8 mouse cellular contexts compared by ENCODE assay signal in the genomic region with DNA sequence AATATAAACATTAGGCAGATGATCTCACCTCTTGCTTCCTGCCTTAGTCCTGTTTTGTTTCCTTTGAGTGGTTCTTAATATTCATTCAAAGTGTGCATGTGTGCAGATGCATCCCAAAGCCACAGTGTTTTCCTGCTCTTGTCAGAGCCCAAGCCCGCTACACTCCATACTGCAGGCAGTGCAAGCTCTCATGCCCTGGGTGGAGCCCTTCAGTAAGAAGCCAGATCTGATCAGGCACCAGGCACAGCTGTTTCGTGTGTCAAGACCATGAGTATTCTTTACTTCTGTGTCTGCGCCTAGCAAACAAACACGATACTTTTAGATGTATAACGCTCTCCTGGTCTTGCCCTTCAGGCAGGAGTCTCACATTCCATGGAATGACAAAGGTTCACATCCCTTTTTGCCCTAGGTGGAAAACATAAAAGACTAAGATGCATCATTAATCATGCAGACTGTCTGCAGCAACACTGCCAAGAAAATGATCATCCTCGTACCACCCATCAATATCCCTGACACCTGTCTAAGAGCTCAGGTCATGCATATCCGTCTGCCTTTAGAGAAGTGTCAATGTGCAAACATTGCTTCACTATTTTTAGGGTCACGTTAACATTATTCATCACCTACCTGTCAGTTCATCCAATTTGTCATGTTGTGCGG.
A peak's percentile ranks its signal among the peaks of the same experiment; 100 is the strongest.
DNase-seq lines count a peak whose midpoint lies in the region; ATAC-seq and TF ChIP-seq lines count a peak whose summit lies in the region.

No protein-coding gene starts in this region.

- DNase-seq in cerebellum, postnatal 14 days, result peak; percentile 21 to 25
- no peak for DNase-seq in cerebellum, postnatal 4 days (ENCODE audit: low spot score in 2 of 2)
- peak; percentile 8 for DNase-seq in right cerebral cortex, adult 18-20 months
- no peak for DNase-seq in right cerebral cortex, postnatal 4 days
- DNase-seq in lung, embryonic 14.5 days, result peak; percentile 51
- DNase-seq in B cell, adult 2 months, result no peak
- DNase-seq in urinary bladder, postnatal 4 days (ENCODE audit: low spot score in 2 of 2), result no peak

- H3K4me1 ChIP-seq in lung, embryonic 14.5 days (ENCODE audit: insufficient read depth), result no peaks in the 10 kb centered on the region; the same call in 1 of the 2 replicates
- no peaks in the 10 kb centered on the region for H3K4me1 ChIP-seq in liver, embryonic 12.5 days

- no peaks in the 10 kb centered on the region for H3K9me3 ChIP-seq in lung, embryonic 14.5 days (ENCODE audit: low read depth, low read length)
- no peaks in the 10 kb centered on the region for H3K9me3 ChIP-seq in liver, embryonic 12.5 days (replicated peaks)

- 25% methylated on average over 9 of the region's 9 CpGs for WGBS in lung, embryonic 14.5 days
- WGBS in liver, embryonic 12.5 days (ENCODE audit: insufficient replicate concordance), result 61% methylated on average over 9 of the region's 9 CpGs

- ATAC-seq in lung, embryonic 14.5 days (ENCODE audit: insufficient read depth), result peak; percentile 63; the same call in 1 of the 2 replicates
- ATAC-seq in liver, embryonic 12.5 days, result no peak

- TF ChIP-seq CTCF in lung, embryonic 14.5 days (IDR thresholded peaks at IDR 0.05; ENCODE audit: low read depth), result peak; percentile 15; the same call in 1 of the 2 replicates

- H3K36me3 ChIP-seq in lung, embryonic 14.5 days (ENCODE audit: insufficient read depth), result no peaks in the 10 kb centered on the region
- no peaks in the 10 kb centered on the region for H3K36me3 ChIP-seq in liver, embryonic 12.5 days

- no peak overlapping the region for H3K27ac ChIP-seq in lung, embryonic 14.5 days (ENCODE audit: low read depth)
- H3K27ac ChIP-seq in liver, embryonic 12.5 days, result no peak overlapping the region

- H3K27me3 ChIP-seq in lung, embryonic 14.5 days (ENCODE audit: insufficient read depth, low read length), result no peaks in the 10 kb centered on the region
- no peaks in the 10 kb centered on the region for H3K27me3 ChIP-seq in liver, embryonic 12.5 days (replicated peaks)

- H3K4me3 ChIP-seq in lung, embryonic 14.5 days (ENCODE audit: low read depth, low read length), result no peak overlapping the region
- H3K4me3 ChIP-seq in liver, embryonic 12.5 days, result no peak overlapping the region

- no peak overlapping the region for H3K9ac ChIP-seq in lung, embryonic 14.5 days
- no peak overlapping the region for H3K9ac ChIP-seq in liver, embryonic 12.5 days

- H3K4me2 ChIP-seq in lung, embryonic 14.5 days, result no peak overlapping the region
- no peak overlapping the region for H3K4me2 ChIP-seq in liver, embryonic 12.5 days

Comparison
In these comparisons a context has a peak if more than half of its experiments do, and no peak if none do; other contexts are left out.
1. DNase-seq: peak in cerebellum, postnatal 14 days (2 of 2), right cerebral cortex, adult 18-20 months (single experiment) and lung, embryonic 14.5 days (single experiment); none in cerebellum, postnatal 4 days (0 of 2), right cerebral cortex, postnatal 4 days (single experiment), B cell, adult 2 months (0 of 2) and urinary bladder, postnatal 4 days (0 of 2).